Mouse (Mus musculus) neural tube, embryonic 14.5 days (tissue): ENCODE results near the gene Klhl26. TPM values are rescaled to one million over a fixed set of nuclear protein-coding genes. Genes with fewer than 3 reads are reported as not detected.
A peak's percentile ranks its signal among the peaks of the same experiment; 100 is the strongest.

ENCODE experiments used
- ATAC-seq: fragments of 200-750 bp; cut with Nextera tagmentation; 2 replicates; pipeline ENCODE4 v1.8.0; 2017; ENCODE audit warnings: low read depth, mild to moderate bottlenecking, moderate TSS enrichment, moderate library complexity
- H3K27ac ChIP-seq: fragments of 300-500 bp; sonication (generic); 2 replicates; pipeline ENCODE4 v1.5.1; 2014; ENCODE audit warnings: low read depth, mild to moderate bottlenecking, control low read depth, low read length, moderate library complexity, mixed read lengths
- H3K27me3 ChIP-seq: fragments of 300-500 bp; sonication (generic); 2 replicates; pipeline ENCODE4 v1.6.1; 2014; ENCODE audit warnings: low read length; ENCODE audit not compliant: control insufficient read depth, insufficient read depth
- H3K36me3 ChIP-seq: fragments of 300-500 bp; sonication (generic); 2 replicates; pipeline ENCODE4 v1.6.1; 2014; ENCODE audit warnings: low read length, mixed read lengths; ENCODE audit not compliant: control insufficient read depth, insufficient read depth
- H3K4me1 ChIP-seq: fragments of 300-500 bp; sonication (generic); 2 replicates; pipeline ENCODE4 v1.6.1; 2014; ENCODE audit warnings: low read length; ENCODE audit not compliant: control insufficient read depth, insufficient read depth
- H3K4me2 ChIP-seq: fragments of 300-500 bp; sonication (generic); 2 replicates; pipeline ENCODE4 v1.6.1; 2014; ENCODE audit warnings: mild to moderate bottlenecking, low read depth, low read length, control low read depth
- H3K4me3 ChIP-seq: fragments of 300-500 bp; sonication (generic); 2 replicates; pipeline ENCODE4 v1.5.1; 2014; ENCODE audit warnings: low read depth, low read length, control low read depth, mixed read lengths
- H3K9ac ChIP-seq: fragments of 300-500 bp; sonication (generic); replicated peaks from 2 replicates; pipeline ENCODE4 v1.6.1; 2014; ENCODE audit warnings: low read depth, mild to moderate bottlenecking, control low read depth, low read length, mixed read lengths
- H3K9me3 ChIP-seq: fragments of 300-500 bp; sonication (generic); 2 replicates; pipeline ENCODE4 v1.6.1; 2016; ENCODE audit warnings: low read length; ENCODE audit not compliant: control insufficient read depth
- WGBS: fragments of 180-500 bp; shearing (Covaris S2); extraction: QIAGEN DNeasy Blood & Tissue Kit; methylation state at CpG from one replicate; pipeline ENCODE4 v1.1.7; 2014; 5-methylcytosine and 5-hydroxymethylcytosine counted together
- polyA plus RNA-seq: library from polyadenylated mRNA; unstranded; fragments of >200 nt; fragmentation: Nextera tagmentation; extraction: Ambion mirVana; gene quantifications from 2 replicates; pipeline ENCODE4 v1.2.1, GENCODE M21; 2014

Gene Klhl26
- polyA plus RNA-seq, 1 experiment from 2014 or later = 29.4 TPM

GRCm38 (mm10) chr8:70443326-70443725, 33.4 kb downstream of the Klhl26 start:
- no peak overlapping the region for H3K27ac ChIP-seq
- no peak overlapping the region for H3K4me3 ChIP-seq
- WGBS = 88% methylated on average over 4 of the region's 4 CpGs
- no peaks in the 10 kb centered on the region for H3K9me3 ChIP-seq
- no peaks in the 10 kb centered on the region for H3K36me3 ChIP-seq
- ATAC-seq = no peak
- no peak overlapping the region for H3K9ac ChIP-seq
- no peaks in the 10 kb centered on the region for H3K27me3 ChIP-seq
- peaks cover 7% of the 10 kb centered on the region for H3K4me1 ChIP-seq
- no peak overlapping the region for H3K4me2 ChIP-seq

GRCm38 (mm10) chr8:70441565-70441964, 35.2 kb downstream of the Klhl26 start:
- Histone ChIP-seq H3K4me2 (no peak overlapping the region), H3K4me3 (no peak overlapping the region), H3K27me3 (no peaks in the 10 kb centered on the region), H3K9me3 (no peaks in the 10 kb centered on the region), H3K36me3 (no peaks in the 10 kb centered on the region), H3K27ac (no peak overlapping the region), H3K4me1 (peaks cover 16% of the 10 kb centered on the region), H3K9ac (no peak overlapping the region)
- WGBS = 68% methylated on average over 3 of the region's 3 CpGs
- no peak for ATAC-seq

- ATAC-seq = no peak
- no peaks in the 10 kb centered on the region for H3K27me3 ChIP-seq
- H3K4me2 ChIP-seq = peak overlapping the region; percentile 73
- no peak overlapping the region for H3K27ac ChIP-seq
- H3K4me1 ChIP-seq = peaks cover 16% of the 10 kb centered on the region
- no peak overlapping the region for H3K9ac ChIP-seq
- no peaks in the 10 kb centered on the region for H3K36me3 ChIP-seq
- H3K9me3 ChIP-seq = no peaks in the 10 kb centered on the region
- WGBS = 38% methylated on average over 3 of the region's 3 CpGs
- peak overlapping the region; percentile 61; the same call in 1 of the 2 replicates for H3K4me3 ChIP-seq
Measured at GRCm38 (mm10) chr8:70440246-70440645, 36.5 kb downstream of the Klhl26 start.

- no peaks in the 10 kb centered on the region for H3K9me3 ChIP-seq
- peak overlapping the region; percentile 61 for H3K4me3 ChIP-seq
- H3K27me3 ChIP-seq = no peaks in the 10 kb centered on the region
- no peak for ATAC-seq
- H3K9ac ChIP-seq = peak overlapping the region; percentile 74
- H3K27ac ChIP-seq = peak overlapping the region; percentile 88
- 7% methylated on average over 7 of the region's 7 CpGs for WGBS
- H3K4me1 ChIP-seq = peaks cover 16% of the 10 kb centered on the region
- H3K4me2 ChIP-seq = peak overlapping the region; percentile 73
- H3K36me3 ChIP-seq = no peaks in the 10 kb centered on the region
Measured at GRCm38 (mm10) chr8:70439848-70440179, 37.0 kb downstream of the Klhl26 start.

GRCm38 (mm10) chr8:70439055-70439847, 37.5 kb downstream of the Klhl26 start, which contains the start of gene Crtc1:
Gene Crtc1 (minus strand): TSS chr8:70439579.
- peak; percentile 97 for ATAC-seq
- H3K4me3 ChIP-seq = peak within 1 kb of the TSS; percentile 61

GRCm38 (mm10) chr8:70438423-70438822, 38.3 kb downstream of the Klhl26 start:
- 0 out of 2 replicates have a peak overlapping the region, but pooled peaks have one; percentile 74 for H3K9ac ChIP-seq
- no peak overlapping the region for H3K27ac ChIP-seq
- H3K4me3 ChIP-seq = peak overlapping the region; percentile 61
- H3K36me3 ChIP-seq = no peaks in the 10 kb centered on the region
- peak overlapping the region; percentile 91 for H3K4me2 ChIP-seq
- no peaks in the 10 kb centered on the region for H3K27me3 ChIP-seq
- ATAC-seq = peak; percentile 0; the same call in 1 of the 2 replicates
- H3K4me1 ChIP-seq = peaks cover 16% of the 10 kb centered on the region
- WGBS = 100% methylated on average over 2 of the region's 2 CpGs
- no peaks in the 10 kb centered on the region for H3K9me3 ChIP-seq

More at GRCm38 (mm10) chr8:70439055-70439847, 37.5 kb downstream of the Klhl26 start, which contains the start of gene Crtc1:
- Histone ChIP-seq H3K4me1 (peaks cover 16% of the 10 kb centered on the region), H3K9ac (peak within 1 kb of the TSS; percentile 74), H3K36me3 (no peaks in the 10 kb centered on the region), H3K9me3 (no peaks in the 10 kb centered on the region), H3K4me2 (peak within 1 kb of the TSS; percentile 91), H3K27me3 (no peaks in the 10 kb centered on the region), H3K27ac (peak within 1 kb of the TSS; percentile 88)
- WGBS = under 1% methylated on average over 55 of the region's 70 CpGs

GRCm38 (mm10) chr8:70435156-70435555, 41.6 kb downstream of the Klhl26 start:
- Histone ChIP-seq H3K9me3 (no peaks in the 10 kb centered on the region), H3K27ac (no peak overlapping the region), H3K27me3 (no peaks in the 10 kb centered on the region), H3K4me1 (peaks cover 16% of the 10 kb centered on the region), H3K36me3 (no peaks in the 10 kb centered on the region), H3K4me2 (no peak overlapping the region), H3K4me3 (no peak overlapping the region), H3K9ac (no peak overlapping the region)
- WGBS = 96% methylated on average over 5 of the region's 5 CpGs
- no peak for ATAC-seq

- Histone ChIP-seq H3K4me1 (0 out of 2 replicates have a peak, but pooled peaks cover 6% of the 10 kb centered on the region), H3K36me3 (no peaks in the 10 kb centered on the region), H3K4me3 (no peak overlapping the region), H3K9ac (no peak overlapping the region), H3K4me2 (no peak overlapping the region), H3K27me3 (no peaks in the 10 kb centered on the region), H3K9me3 (no peaks in the 10 kb centered on the region), H3K27ac (no peak overlapping the region)
- no peak for ATAC-seq
- WGBS = 53% methylated on average over 4 of the region's 4 CpGs
Measured at GRCm38 (mm10) chr8:70432991-70433536, 43.7 kb downstream of the Klhl26 start.

- H3K4me1 ChIP-seq = no peaks in the 10 kb centered on the region
- WGBS = 92% methylated on average over 4 of the region's 4 CpGs
- no peak overlapping the region for H3K4me2 ChIP-seq
- no peak for ATAC-seq
- H3K27me3 ChIP-seq = no peaks in the 10 kb centered on the region
- H3K9me3 ChIP-seq = no peaks in the 10 kb centered on the region
- H3K9ac ChIP-seq = no peak overlapping the region
- no peak overlapping the region for H3K4me3 ChIP-seq
- H3K36me3 ChIP-seq = no peaks in the 10 kb centered on the region
- H3K27ac ChIP-seq = no peak overlapping the region
Measured at GRCm38 (mm10) chr8:70431213-70431612, 45.6 kb downstream of the Klhl26 start.
